Mouse (Mus musculus) CH12.LX (cell line): ENCODE data around the gene Bicd2. TPM values are rescaled to one million over a fixed set of nuclear protein-coding genes. Genes with fewer than 3 reads are reported as not detected.

Source experiments
- DNase-seq: peaks from one replicate; pipeline ENCODE4 v3.0.0-alpha.2; 2013; ENCODE audit errors: extremely low read depth
- H3K27ac ChIP-seq: 2 replicates; pipeline ENCODE4 v1.5.1; 2012; ENCODE audit warnings: low read depth, mild to moderate bottlenecking, control low read depth, moderate library complexity; ENCODE audit not compliant: insufficient read depth
- H3K27me3 ChIP-seq: replicated peaks from 2 replicates; pipeline ENCODE3; 2012; ENCODE audit warnings: inconsistent platforms
- H3K36me3 ChIP-seq, 2 experiments: replicated peaks in 1 of 2; 2 replicates each; pipeline versions ENCODE3 to v1.6.1; 2012; ENCODE audit warnings: inconsistent platforms in 1 of 2, low read length in 1 of 2, mild to moderate bottlenecking in 1 of 2, mixed read lengths in 1 of 2, moderate library complexity in 1 of 2; ENCODE audit not compliant: control insufficient read depth in 1 of 2, insufficient read depth in 1 of 2
- H3K4me1 ChIP-seq, 2 experiments: 2 replicates each; pipeline ENCODE4 v1.6.1; 2012; ENCODE audit warnings: inconsistent platforms in 1 of 2, moderate library complexity in 1 of 2; ENCODE audit not compliant: insufficient read depth in 2 of 2, control insufficient read depth in 1 of 2
- H3K4me2 ChIP-seq: 2 replicates; pipeline ENCODE4 v1.6.1; 2012; ENCODE audit warnings: low read depth, mild to moderate bottlenecking, control low read depth; ENCODE audit not compliant: poor library complexity, insufficient read depth, severe bottlenecking
- H3K4me3 ChIP-seq, 3 experiments: fragments of 150-350 bp in 1 of 3; sonication (generic) in 1 of 3; replicated peaks in 1 of 3; 2 replicates each; pipeline versions ENCODE3 to v1.5.1; 2011 to 2012; ENCODE audit warnings: low read depth in 2 of 3, low read length in 2 of 3, mild to moderate bottlenecking in 2 of 3, moderate library complexity in 2 of 3, control low read depth in 1 of 3, improper control_type of control experiment in 1 of 3, inconsistent platforms in 1 of 3, mixed read lengths in 1 of 3; ENCODE audit not compliant: poor library complexity in 1 of 3
- H3K79me2 ChIP-seq: replicated peaks from 2 replicates; pipeline ENCODE4 v1.6.1; 2012; ENCODE audit warnings: mild to moderate bottlenecking, moderate library complexity; ENCODE audit not compliant: control insufficient read depth, poor library complexity, insufficient read depth, severe bottlenecking; ENCODE audit errors: extremely low read depth
- H3K9ac ChIP-seq: 2 replicates; pipeline ENCODE4 v1.6.1; 2012; ENCODE audit warnings: low read depth, mild to moderate bottlenecking, control low read depth, moderate library complexity; ENCODE audit not compliant: insufficient read depth
- H3K9me3 ChIP-seq: replicated peaks from 2 replicates; pipeline ENCODE3; 2012; ENCODE audit warnings: low read length, inconsistent platforms, mixed read lengths
- CHD2 ChIP-seq: IDR thresholded peaks from 2 replicates; pipeline ENCODE4 v1.6.1; 2011; ENCODE audit warnings: low read length, improper control_type of control experiment
- CTCF ChIP-seq, 2 experiments: IDR thresholded peaks in 1 of 2; conservative IDR thresholded peaks in 1 of 2; 2 replicates each; pipeline ENCODE4 v1.5.1; 2011 to 2012; ENCODE audit warnings: low read depth in 2 of 2, low read length in 2 of 2, improper control_type of control experiment in 1 of 2, inconsistent platforms in 1 of 2, mild to moderate bottlenecking in 1 of 2, moderate library complexity in 1 of 2
- ELF1 ChIP-seq: IDR thresholded peaks from 2 replicates; pipeline ENCODE4 v1.6.1; 2014; ENCODE audit warnings: low read depth, mild to moderate bottlenecking, inconsistent platforms, low read length, improper control_type of control experiment
- EP300 ChIP-seq: IDR thresholded peaks from 2 replicates; pipeline ENCODE4 v1.6.1; 2011; ENCODE audit warnings: low read length, improper control_type of control experiment
- ETS1 ChIP-seq: conservative IDR thresholded peaks from 2 replicates; pipeline ENCODE4 v1.6.1; 2012; ENCODE audit warnings: low read depth, mild to moderate bottlenecking, inconsistent platforms, low read length, improper control_type of control experiment, moderate library complexity
- HCFC1 ChIP-seq: IDR thresholded peaks from 2 replicates; pipeline ENCODE4 v1.6.1; 2012; ENCODE audit warnings: low read depth, mild to moderate bottlenecking, inconsistent platforms, low read length, improper control_type of control experiment
- IRF4 ChIP-seq: IDR thresholded peaks from 2 replicates; pipeline ENCODE4 v1.6.1; 2014; ENCODE audit warnings: low read depth, mild to moderate bottlenecking, inconsistent platforms, low read length, improper control_type of control experiment
- JUND ChIP-seq: conservative IDR thresholded peaks from 2 replicates; pipeline ENCODE4 v1.6.1; 2011; ENCODE audit warnings: low read depth, low read length, improper control_type of control experiment
- MAFK ChIP-seq: IDR thresholded peaks from 2 replicates; pipeline ENCODE4 v1.6.1; 2011; ENCODE audit warnings: low read length, improper control_type of control experiment; ENCODE audit not compliant: insufficient replicate concordance
- MAX ChIP-seq: IDR thresholded peaks from 2 replicates; pipeline ENCODE4 v1.6.1; 2011; ENCODE audit warnings: low read length, improper control_type of control experiment
- MAZ ChIP-seq: IDR thresholded peaks from 2 replicates; pipeline ENCODE4 v1.6.1; 2012; ENCODE audit warnings: low read depth, mild to moderate bottlenecking, inconsistent platforms, low read length, improper control_type of control experiment, moderate library complexity
- MEF2A ChIP-seq: IDR thresholded peaks from 2 replicates; pipeline ENCODE4 v1.6.1; 2014; ENCODE audit warnings: low read depth, mild to moderate bottlenecking, inconsistent platforms, low read length, improper control_type of control experiment, borderline replicate concordance
- MXI1 ChIP-seq: IDR thresholded peaks from 2 replicates; pipeline ENCODE4 v1.6.1; 2011; ENCODE audit warnings: mild to moderate bottlenecking, low read depth, low read length, improper control_type of control experiment
- MYC ChIP-seq: IDR thresholded peaks from 2 replicates; pipeline ENCODE4 v1.6.1; 2011; ENCODE audit warnings: low read depth, mild to moderate bottlenecking, improper control_type of control experiment, low read length
- RAD21 ChIP-seq: IDR thresholded peaks from 2 replicates; pipeline ENCODE4 v1.6.1; 2011; ENCODE audit warnings: low read depth, mild to moderate bottlenecking, low read length, improper control_type of control experiment, moderate library complexity
- TBP ChIP-seq: conservative IDR thresholded peaks from 2 replicates; pipeline ENCODE4 v1.6.1; 2011; ENCODE audit warnings: low read depth, low read length, improper control_type of control experiment
- USF1 ChIP-seq: IDR thresholded peaks from 2 replicates; pipeline ENCODE4 v1.6.1; 2014; ENCODE audit warnings: low read depth, mild to moderate bottlenecking, inconsistent platforms, low read length, improper control_type of control experiment
- USF2 ChIP-seq: conservative IDR thresholded peaks from 2 replicates; pipeline ENCODE4 v1.6.1; 2011; ENCODE audit warnings: low read depth, low read length, improper control_type of control experiment
- ZKSCAN1 ChIP-seq: IDR thresholded peaks from 2 replicates; pipeline ENCODE4 v1.6.1; 2012; ENCODE audit warnings: low read depth, inconsistent platforms, low read length, improper control_type of control experiment, borderline replicate concordance
- ZMIZ1 ChIP-seq: IDR thresholded peaks from 2 replicates; pipeline ENCODE4 v1.6.1; 2012; ENCODE audit warnings: low read depth, mild to moderate bottlenecking, inconsistent platforms, low read length, improper control_type of control experiment
- dilution Hi-C: fragments of 300-500 bp; cut with MboI; formaldehyde crosslinking; loops from 2 replicates; pipeline ENCODE4 v1.14.3; 2020; ENCODE audit warnings: low sequenced_read_pairs; ENCODE audit not compliant: extremely low pct_unique_long_range_greater_than_20kb, extremely low pct_ligation_motif_present
- in situ Hi-C: fragments of 300-500 bp; cut with MboI; formaldehyde crosslinking; loops from 3 replicates; pipeline ENCODE4 v1.14.3; 2019; ENCODE audit warnings: low sequenced_read_pairs, low pct_ligation_motif_present, low pct_unique_long_range_greater_than_20kb, mixed read lengths
- polyA plus RNA-seq: library from polyadenylated mRNA; unstranded; fragments of >175 nt; gene quantifications from 2 replicates; pipeline ENCODE4 v1.2.1, GENCODE M21; 2012; ENCODE audit warnings: low read depth; ENCODE audit not compliant: insufficient read length
- total RNA-seq, 2 experiments: library from RNA; depleted of rRNA; stranded (reverse); fragments of 300-350 nt in 1 of 2; fragments of >200 nt in 1 of 2; gene quantifications; 2 replicates each; pipeline ENCODE4 v1.2.3; 2012 to 2014

Bicd2 gene
- total and polyA plus RNA-seq, 3 experiments, result 16.9 to 26.5 (median 21.0) TPM

- H3K9me3 ChIP-seq, result peaks cover 2% of the 10 kb centered on the region
- H3K4me1 ChIP-seq, result peaks cover 0 to 7% of the 10 kb centered on the region in 2 experiments; a peak in 2 of 4 replicates
- H3K79me2 ChIP-seq, result no peaks in the 10 kb centered on the region
- no peak for DNase-seq
- H3K36me3 ChIP-seq, result peaks cover 45 to 75% of the 10 kb centered on the region in 2 experiments
- H3K27me3 ChIP-seq, result no peaks in the 10 kb centered on the region
- no peak overlapping the region for H3K9ac ChIP-seq
- TF ChIP-seq MXI1, result no peak
- no peak for TF ChIP-seq ETS1
- TF ChIP-seq USF1, result no peak
- no peak for TF ChIP-seq CHD2
- no peak for TF ChIP-seq HCFC1
- in situ Hi-C loops (no loop called here), dilution Hi-C loops (no loop called here)
- no peak overlapping the region for H3K4me3 ChIP-seq
- H3K27ac ChIP-seq, result no peak overlapping the region
- no peak overlapping the region for H3K4me2 ChIP-seq
These were observed 43.5 kb downstream of the Bicd2 start for GRCm38 (mm10) chr13:49384751-49385463.

- TF ChIP-seq ELF1 (no peak), MAFK (no peak), USF1 (no peak), USF2 (no peak), CTCF (conservative IDR thresholded peaks at IDR 0.05 in 1 of 2, IDR thresholded peaks at IDR 0.05 in 1 of 2; ENCODE audit: low read depth in 2 of 2, low read length in 2 of 2) (peak; percentile 47 to 53), ZKSCAN1 (no peak), MEF2A (no peak), EP300 (no peak), TBP (no peak), MAZ (no peak), ZMIZ1 (no peak), JUND (no peak), IRF4 (no peak), MAX (no peak), MYC (no peak), RAD21 (peak; percentile 21)
- dilution Hi-C loops, result no loop called here
- Histone ChIP-seq H3K9me3 (peaks cover 3% of the 10 kb centered on the region), H3K9ac (no peak overlapping the region), H3K4me1 (peaks cover 5% of the 10 kb centered on the region in 2 experiments; a peak in 2 of 4 replicates), H3K36me3 (peaks cover 5 to 18% of the 10 kb centered on the region in 2 experiments), H3K79me2 (no peaks in the 10 kb centered on the region), H3K27ac (no peak overlapping the region), H3K4me2 (no peak overlapping the region), H3K27me3 (no peaks in the 10 kb centered on the region), H3K4me3 (no peak overlapping the region)
- DNase-seq, result peak; percentile 43
- in situ Hi-C loops, result no loop called here
These were observed 50.0 kb downstream of the Bicd2 start for GRCm38 (mm10) chr13:49391374-49391773.
